Comparison of ENCODE assay signal across 12 mouse cellular contexts in genomic region chr13:45538091-45538490, GRCm38 (mm10). TPM values are rescaled to one million over a fixed set of nuclear protein-coding genes. Genes with fewer than 3 reads are reported as not detected.
DNase-seq lines count a peak whose midpoint lies in the region; ATAC-seq and TF ChIP-seq lines count a peak whose summit lies in the region.
"Had no signal": no experiment of that assay in that cellular context is flagged by ENCODE, and none has a peak within 500 bp of the region (broad histone marks: within the 10 kb centered on the region; RNA-seq: fewer than 3 reads in every experiment).

No protein-coding gene starts in this region.

- peak overlapping the region; percentile 77; the same call in 1 of the 2 replicates for H3K4me2 ChIP-seq in heart, embryonic 12.5 days
- H3K4me2 ChIP-seq in liver, embryonic 11.5 days, result no peak overlapping the region
- H3K4me2 ChIP-seq in liver, postnatal 0 days (ENCODE audit: low read depth, low read length), result no peak overlapping the region
- H3K4me2 ChIP-seq: forebrain, embryonic 13.5 days; stomach, embryonic 15.5 days had no signal

- H3K9ac ChIP-seq in heart, embryonic 12.5 days, result peak overlapping the region; percentile 61
- no peak overlapping the region for H3K9ac ChIP-seq in liver, embryonic 11.5 days (ENCODE audit: low read depth, low read length)
- H3K9ac ChIP-seq in liver, postnatal 0 days (replicated peaks), result no peak overlapping the region
- H3K9ac ChIP-seq: forebrain, embryonic 13.5 days; stomach, embryonic 15.5 days had no signal

- H3K4me1 ChIP-seq in heart, embryonic 12.5 days (replicated peaks), result peaks cover 58% of the 10 kb centered on the region
- H3K4me1 ChIP-seq in liver, embryonic 11.5 days (replicated peaks; ENCODE audit: control insufficient read depth, insufficient read depth, low read length), result peaks cover 18% of the 10 kb centered on the region
- H3K4me1 ChIP-seq in liver, postnatal 0 days (ENCODE audit: insufficient read depth), result peaks cover 5% of the 10 kb centered on the region; the same call in 1 of the 2 replicates

- peaks cover 48% of the 10 kb centered on the region for H3K36me3 ChIP-seq in heart, embryonic 12.5 days
- H3K36me3 ChIP-seq in liver, embryonic 11.5 days (ENCODE audit: control insufficient read depth, insufficient read depth, low read length), result peaks cover 26% of the 10 kb centered on the region; the same call in 1 of the 2 replicates
- peaks cover 25% of the 10 kb centered on the region for H3K36me3 ChIP-seq in liver, postnatal 0 days (replicated peaks; ENCODE audit: insufficient read depth, low read length)
- H3K36me3 ChIP-seq: limb, embryonic 10.5 days; stomach, embryonic 15.5 days had no signal

- no peaks in the 10 kb centered on the region for H3K9me3 ChIP-seq in heart, embryonic 12.5 days (replicated peaks)
- H3K9me3 ChIP-seq in liver, embryonic 11.5 days (ENCODE audit: control insufficient read depth, low read length), result no peaks in the 10 kb centered on the region
- no peaks in the 10 kb centered on the region for H3K9me3 ChIP-seq in liver, postnatal 0 days (ENCODE audit: low read length)
- H3K9me3 ChIP-seq: forebrain, embryonic 13.5 days; limb, embryonic 10.5 days; stomach, embryonic 15.5 days had no signal

- peak overlapping the region; percentile 89 for H3K27ac ChIP-seq in heart, embryonic 12.5 days (ENCODE audit: poor library complexity, severe bottlenecking)
- H3K27ac ChIP-seq in liver, embryonic 11.5 days (ENCODE audit: low read depth, low read length), result peak overlapping the region; percentile 34; the same call in 1 of the 2 replicates
- no peak overlapping the region for H3K27ac ChIP-seq in liver, postnatal 0 days (ENCODE audit: low read depth)
- H3K27ac ChIP-seq: forebrain, embryonic 13.5 days; stomach, embryonic 15.5 days had no signal

- peak; percentile 67 for DNase-seq in cerebellum, adult 11-12 months
- no peak for DNase-seq in cerebellum, adult 8-10 months
- DNase-seq in heart, postnatal 4 days, result no peak
- no peak for DNase-seq in liver, embryonic 11.5 days (ENCODE audit: low spot score)
- no peak for DNase-seq in liver, postnatal 0 days
- no peak for DNase-seq in adrenal gland, postnatal 4 days (ENCODE audit: low spot score in 2 of 2)
- DNase-seq: spleen, adult 18-20 months had no signal

- TF ChIP-seq EP300 in liver, postnatal 0 days (IDR thresholded peaks at IDR 0.05; ENCODE audit: low read depth), result no peak

- H3K27me3 ChIP-seq in heart, embryonic 12.5 days (replicated peaks), result no peaks in the 10 kb centered on the region
- no peaks in the 10 kb centered on the region for H3K27me3 ChIP-seq in liver, embryonic 11.5 days (replicated peaks; ENCODE audit: control insufficient read depth, insufficient read depth, low read length)
- H3K27me3 ChIP-seq in liver, postnatal 0 days (ENCODE audit: insufficient read depth, low read length), result no peaks in the 10 kb centered on the region
- H3K27me3 ChIP-seq: forebrain, embryonic 13.5 days; stomach, embryonic 15.5 days had no signal

- TF ChIP-seq CTCF in liver, postnatal 0 days (IDR thresholded peaks at IDR 0.05; ENCODE audit: low read depth), result no peak

- H3K4me3 ChIP-seq in heart, embryonic 12.5 days, result no peak overlapping the region
- no peak overlapping the region for H3K4me3 ChIP-seq in liver, embryonic 11.5 days (ENCODE audit: low read depth, low read length)
- no peak overlapping the region for H3K4me3 ChIP-seq in liver, postnatal 0 days (ENCODE audit: low read depth, low read length)
- H3K4me3 ChIP-seq: forebrain, embryonic 13.5 days; stomach, embryonic 15.5 days had no signal

- WGBS in heart, embryonic 12.5 days, result 49% methylated on average over 9 of the region's 9 CpGs
- 82% methylated on average over 9 of the region's 9 CpGs for WGBS in liver, embryonic 11.5 days
- 80% methylated on average over 9 of the region's 9 CpGs for WGBS in liver, postnatal 0 days (ENCODE audit: insufficient replicate concordance)

- no peak for ATAC-seq in heart, embryonic 12.5 days (ENCODE audit: insufficient number of reproducible peaks, low FRiP score)
- ATAC-seq in liver, embryonic 11.5 days (replicated peaks; ENCODE audit: low FRiP score), result no peak
- ATAC-seq in liver, postnatal 0 days, result no peak
- ATAC-seq in erythroid progenitor cell, adult 5-6 weeks (replicated peaks; ENCODE audit: low FRiP score, poor library complexity, severe bottlenecking), result 0 out of 2 replicates have a peak, but pooled peaks have one; percentile 6

RNA-seq across cellular contexts. Expression of gene Gmpr, which starts 30.8 kb away (rescaled TPM):
- 165 and 166 TPM in 2 replicates for polyA plus RNA-seq in heart, embryonic 12.5 days (2016; fragmentation: Nextera tagmentation; extraction: Ambion mirVana)
- 100 to 1,000 TPM; 161 to 187 TPM for total RNA-seq in heart, postnatal 4 days (2021)
- polyA plus RNA-seq in liver, embryonic 11.5 days (2014; fragmentation: Nextera tagmentation; extraction: Ambion mirVana), result 200 and 221 TPM in 2 replicates
- polyA plus RNA-seq in liver, postnatal 0 days (2015; fragmentation: Nextera tagmentation; extraction: Ambion mirVana), result 63.6 and 75.5 TPM in 2 replicates
- 5.0 and 10.5 TPM in 2 replicates for total RNA-seq in erythroid progenitor cell, adult 5-6 weeks (2015; ENCODE audit: low replicate concordance)
- 1.2 and 1.8 TPM in 2 replicates for total RNA-seq in erythroid progenitor cell, adult 5-6 weeks (2017; ENCODE audit: low replicate concordance)
- total RNA-seq in adrenal gland, postnatal 4 days (2021), result 10 to 100 TPM; 48.7 to 54.5 TPM

Comparison
In these comparisons a context has a peak if more than half of its experiments do, and no peak if none do; other contexts are left out.
1. RNA of gene Gmpr, which starts 30.8 kb away (total RNA-seq): 161 to 187 TPM in heart, postnatal 4 days and 48.7 to 54.5 TPM in adrenal gland, postnatal 4 days; 1.2 to 10.5 TPM in erythroid progenitor cell, adult 5-6 weeks; every median in the first group is over 4 times any median in the second.